Mouse (Mus musculus) telencephalon, adult 2 months (tissue): ENCODE data around the gene Mroh3.

Experiments used
- DNase-seq: peaks from one replicate; pipeline ENCODE4 v3.0.0-alpha.2; 2011; ENCODE audit warnings: low read depth, low spot score

The Mroh3 gene

GRCm38 (mm10) chr1:136156951-136157350 is 55.7 kb downstream of the Mroh3 start:
- DNase-seq: no peak

- no peak for DNase-seq
Measured at GRCm38 (mm10) chr1:136156304-136156703, 56.3 kb downstream of the Mroh3 start.

- DNase-seq: no peak
Measured at GRCm38 (mm10) chr1:136151371-136151770, 61.3 kb downstream of the Mroh3 start.

- no peak for DNase-seq
Measured at GRCm38 (mm10) chr1:136149702-136150101, 62.9 kb downstream of the Mroh3 start.

- DNase-seq: peak; percentile 87
Measured at GRCm38 (mm10) chr1:136143514-136143913, 69.1 kb downstream of the Mroh3 start.

GRCm38 (mm10) chr1:136142336-136142735 is 70.3 kb downstream of the Mroh3 start:
- DNase-seq: peak; percentile 84

GRCm38 (mm10) chr1:136141176-136141950 is 71.3 kb downstream of the Mroh3 start:
- DNase-seq: no peak

- peak; percentile 83 for DNase-seq
Measured at GRCm38 (mm10) chr1:136139990-136140640, 72.5 kb downstream of the Mroh3 start.

GRCm38 (mm10) chr1:136138191-136138830 is 74.3 kb downstream of the Mroh3 start:
- DNase-seq: no peak

- no peak for DNase-seq
Measured at GRCm38 (mm10) chr1:136137575-136137974, 75.1 kb downstream of the Mroh3 start.

- no peak for DNase-seq
Measured at GRCm38 (mm10) chr1:136137071-136137531, 75.5 kb downstream of the Mroh3 start.

- no peak for DNase-seq
Measured at GRCm38 (mm10) chr1:136136547-136136946, 76.1 kb downstream of the Mroh3 start.

GRCm38 (mm10) chr1:136135777-136136444 is 76.7 kb downstream of the Mroh3 start:
- no peak for DNase-seq

GRCm38 (mm10) chr1:136135046-136135445 is 77.6 kb downstream of the Mroh3 start:
- DNase-seq: no peak

- no peak for DNase-seq
Measured at GRCm38 (mm10) chr1:136134547-136134946, 78.1 kb downstream of the Mroh3 start.

GRCm38 (mm10) chr1:136133570-136134240 is 78.9 kb downstream of the Mroh3 start:
- DNase-seq: no peak

- no peak for DNase-seq
Measured at GRCm38 (mm10) chr1:136132386-136133201, 80.0 kb downstream of the Mroh3 start.
